Mouse (Mus musculus) 416B (cell line): Measurements from ENCODE around the gene Ddx6.
"Not testable (repeated sequence)": the region's sequence is repeated elsewhere in the genome, so short reads cannot be mapped to it uniquely, and the experiment has no call there.

Experiments used
- DNase-seq: peaks from one replicate; pipeline ENCODE4 v3.0.0; 2011; ENCODE audit warnings: low read depth

Ddx6 gene

GRCm38 (mm10) chr9:44593886-44594285, 10.8 kb upstream of the Ddx6 start:
- no peak for DNase-seq

GRCm38 (mm10) chr9:44594901-44595536, 9.7 kb upstream of the Ddx6 start:
- DNase-seq: no peak

DNA sequence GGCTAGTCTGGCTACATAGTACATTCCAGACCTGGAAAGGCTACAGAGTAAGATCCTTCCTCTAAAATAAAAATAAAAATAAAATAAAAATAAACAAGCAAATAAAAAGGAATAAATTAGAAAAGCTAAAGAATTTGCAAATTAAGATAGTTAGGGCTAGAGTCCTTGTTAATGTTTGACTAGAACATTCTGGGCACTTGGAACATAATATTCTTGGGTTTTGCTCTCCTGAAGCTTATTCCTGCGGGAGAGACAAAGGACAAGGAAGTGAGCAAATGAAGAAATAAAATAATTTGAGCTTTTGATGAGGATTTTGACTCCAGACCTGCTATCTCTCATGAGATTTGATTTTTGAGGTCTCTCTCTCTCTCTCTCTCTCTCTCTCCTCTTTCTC, 9.2 kb upstream of the Ddx6 start:
- no peak for DNase-seq

DNA sequence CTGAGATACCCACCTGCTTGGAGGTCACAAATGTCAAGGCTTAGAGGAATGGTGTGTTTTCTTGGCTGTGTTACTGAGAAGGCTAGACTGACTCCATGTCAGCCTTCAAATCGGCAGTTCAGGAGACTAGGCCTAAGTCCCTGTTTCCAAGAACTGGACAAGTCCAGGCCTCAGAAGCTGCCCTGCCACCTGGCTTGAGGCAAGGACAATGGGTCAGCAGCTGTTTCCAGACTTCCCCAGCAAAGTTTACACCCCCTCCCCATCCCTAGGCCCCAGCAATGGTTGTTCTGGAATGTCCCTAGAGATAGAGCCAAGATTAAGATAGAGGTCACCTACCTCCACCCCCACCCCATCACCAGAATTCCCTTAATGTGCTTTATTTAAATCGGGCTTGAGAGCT, 7.0 kb upstream of the Ddx6 start:
- DNase-seq: no peak

GRCm38 (mm10) chr9:44598899-44599495, 5.7 kb upstream of the Ddx6 start:
- no peak for DNase-seq

DNA sequence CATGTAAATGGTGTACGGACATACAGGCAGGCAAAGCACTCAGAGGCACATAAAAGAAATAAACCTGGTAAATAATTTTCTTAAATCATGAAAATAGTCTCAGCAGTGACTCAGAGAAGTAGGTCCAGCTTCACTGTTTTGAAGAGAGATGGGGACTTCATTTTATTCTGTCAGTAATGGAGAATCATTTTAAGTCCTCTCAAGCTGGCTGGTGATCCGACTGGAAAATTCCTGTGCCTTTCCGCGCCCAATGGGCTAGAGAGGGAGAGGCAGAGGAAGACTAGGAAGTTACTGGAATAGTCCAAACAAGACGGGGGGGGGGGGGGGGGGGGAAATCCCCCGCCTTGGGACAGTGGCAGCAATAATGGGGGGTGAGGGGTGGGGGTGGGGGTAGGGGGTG, 5.1 kb upstream of the Ddx6 start:
- DNase-seq: no peak

DNA sequence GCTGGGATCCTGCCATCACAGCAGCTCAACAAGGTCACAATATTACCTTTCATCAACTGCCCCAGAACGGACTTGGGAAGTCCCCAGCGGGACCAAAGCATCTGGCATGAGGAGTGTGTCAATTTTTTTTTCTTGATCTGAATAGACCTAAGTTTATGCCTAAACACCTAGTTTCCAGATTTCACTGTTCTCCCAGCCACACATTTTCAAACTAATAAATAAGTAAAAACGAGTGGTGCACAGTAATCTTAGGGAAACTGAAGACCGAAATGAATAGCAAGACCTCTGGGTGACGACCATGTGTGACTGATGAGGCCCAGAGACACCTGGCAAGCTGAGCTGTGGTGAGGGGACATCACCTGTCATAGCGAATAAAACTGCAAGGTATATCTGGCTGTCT, 3.9 kb upstream of the Ddx6 start:
- no peak for DNase-seq

DNA sequence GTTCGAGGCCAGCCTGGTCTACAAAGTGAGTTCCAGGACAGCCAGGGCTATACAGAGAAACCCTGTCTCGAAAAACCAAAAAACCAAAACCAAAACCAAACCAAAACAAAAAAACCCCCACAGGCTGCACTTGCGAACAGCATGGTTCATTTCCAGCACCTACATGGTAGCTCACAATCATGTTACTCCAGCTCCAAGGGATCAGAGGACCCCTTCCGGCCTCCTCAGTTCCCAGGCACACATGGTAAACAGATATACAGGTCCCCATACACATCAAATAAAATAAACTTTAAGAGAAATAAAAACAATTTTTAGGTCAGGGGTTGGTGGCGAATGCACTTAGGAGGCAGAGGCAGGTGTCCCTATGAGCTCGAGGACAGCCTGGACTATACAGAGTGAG, 1.9 kb upstream of the Ddx6 start:
- DNase-seq: peak; percentile 25

DNA sequence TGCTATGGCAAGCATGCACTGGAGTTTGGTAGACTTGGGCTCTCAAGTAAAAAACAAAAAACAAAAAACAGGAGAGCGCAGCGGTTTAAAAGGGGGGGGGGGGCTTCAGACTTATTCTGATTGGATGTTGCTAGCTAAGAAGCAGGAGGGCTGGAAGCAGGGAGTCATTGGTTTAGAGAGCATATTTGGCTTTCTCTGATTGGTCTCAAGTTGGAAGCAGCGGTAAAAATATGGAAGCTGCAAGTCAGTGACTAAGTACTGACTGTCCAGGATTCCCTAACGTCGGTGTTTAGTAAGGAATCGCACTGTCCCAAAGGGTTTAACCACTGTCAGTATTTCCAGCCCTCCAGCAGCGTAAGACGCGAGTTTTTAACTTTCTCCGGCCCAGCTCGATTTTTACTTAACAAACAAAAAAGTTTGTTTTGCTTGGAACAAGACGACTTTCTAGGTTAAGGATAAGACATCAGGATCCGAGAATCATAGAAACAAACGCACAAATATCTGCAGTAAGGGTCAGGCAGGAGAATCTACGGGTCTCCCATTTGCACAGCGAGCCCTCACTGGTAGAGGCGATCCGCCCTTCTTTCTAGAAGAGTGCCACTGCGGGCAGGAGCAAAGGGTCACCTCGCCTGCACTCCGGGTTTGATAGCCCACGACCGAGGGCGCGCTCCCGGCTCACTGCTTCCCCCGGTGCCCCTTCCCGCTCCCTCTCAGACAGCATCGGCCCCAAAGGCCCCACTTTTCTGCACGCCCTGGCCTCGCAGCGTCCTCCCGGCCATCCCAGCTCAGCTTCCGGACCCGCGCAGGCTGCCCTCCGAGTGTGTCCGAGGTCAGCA, 1.0 kb upstream of the Ddx6 start:
- peak; percentile 97 for DNase-seq

GRCm38 (mm10) chr9:44604290-44604778, 358 bp upstream of the Ddx6 start:
- DNase-seq: peak; percentile 75

- peak; percentile 70 for DNase-seq
Observed at GRCm38 (mm10) chr9:44605616-44606165, 999 bp downstream of the Ddx6 start.

DNA sequence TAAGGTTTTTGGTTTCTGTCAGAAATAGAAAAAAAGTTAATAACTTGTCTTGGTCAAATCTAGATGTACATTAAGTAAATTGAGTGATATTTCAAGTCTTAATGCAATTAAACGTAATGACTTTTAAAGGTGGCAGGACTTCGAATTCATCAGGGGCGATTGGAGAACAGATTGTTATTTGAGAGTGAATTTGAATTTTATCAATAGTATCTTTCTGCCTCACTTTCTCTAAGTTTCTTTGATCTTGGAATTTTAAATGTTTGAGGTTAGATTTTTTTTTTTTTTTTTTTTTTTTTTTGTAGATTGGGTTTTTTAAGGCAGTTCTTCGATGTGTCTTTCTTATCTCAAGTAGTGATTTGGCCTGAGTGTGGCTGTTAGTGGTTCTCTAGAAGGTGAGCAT, 2.0 kb downstream of the Ddx6 start:
- DNase-seq: no peak

- DNase-seq: no peak
Observed at GRCm38 (mm10) chr9:44607306-44607705, 2.6 kb downstream of the Ddx6 start.

DNA sequence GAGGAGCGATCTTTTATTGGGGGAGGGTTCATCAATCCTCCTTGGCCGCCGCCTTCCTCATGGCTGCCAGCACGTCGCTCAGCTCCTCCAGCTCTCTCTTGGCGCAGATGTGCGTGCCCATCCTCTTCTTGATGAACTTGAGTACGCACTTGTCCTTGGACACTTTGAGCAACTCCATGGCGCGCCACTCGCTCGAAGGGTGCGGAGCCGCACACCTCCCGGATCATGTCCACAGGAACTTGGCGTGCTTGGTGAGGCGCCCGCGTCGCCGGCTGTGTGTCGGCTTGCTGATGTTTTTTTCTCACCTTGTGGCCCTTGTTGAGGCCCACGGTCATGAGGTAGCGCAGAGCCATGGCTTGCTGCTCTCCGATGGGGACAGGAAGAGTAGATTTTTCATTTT, 5.7 kb downstream of the Ddx6 start:
- DNase-seq: no peak

GRCm38 (mm10) chr9:44613081-44613480, 8.4 kb downstream of the Ddx6 start:
- not testable (repeated sequence) for DNase-seq

- DNase-seq: no peak
Observed at GRCm38 (mm10) chr9:44621114-44621513, 16.4 kb downstream of the Ddx6 start.

DNA sequence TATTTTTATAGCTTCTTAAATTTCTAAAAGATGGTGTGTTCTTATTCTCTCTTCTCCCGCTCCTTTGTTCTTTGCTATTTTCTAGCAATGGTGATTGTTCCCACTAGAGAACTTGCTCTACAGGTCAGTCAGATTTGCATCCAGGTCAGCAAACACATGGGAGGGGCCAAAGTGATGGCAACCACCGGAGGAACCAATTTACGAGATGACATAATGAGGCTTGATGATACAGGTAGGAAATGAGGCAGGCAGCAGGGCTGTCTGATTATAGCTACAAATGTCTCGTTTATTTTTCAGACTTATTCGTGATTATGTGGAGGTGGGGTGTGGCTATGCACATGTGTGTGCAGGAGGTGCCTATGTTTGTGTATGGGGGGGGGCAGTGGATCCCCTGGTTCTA, 19.7 kb downstream of the Ddx6 start:
- DNase-seq: no peak

DNA sequence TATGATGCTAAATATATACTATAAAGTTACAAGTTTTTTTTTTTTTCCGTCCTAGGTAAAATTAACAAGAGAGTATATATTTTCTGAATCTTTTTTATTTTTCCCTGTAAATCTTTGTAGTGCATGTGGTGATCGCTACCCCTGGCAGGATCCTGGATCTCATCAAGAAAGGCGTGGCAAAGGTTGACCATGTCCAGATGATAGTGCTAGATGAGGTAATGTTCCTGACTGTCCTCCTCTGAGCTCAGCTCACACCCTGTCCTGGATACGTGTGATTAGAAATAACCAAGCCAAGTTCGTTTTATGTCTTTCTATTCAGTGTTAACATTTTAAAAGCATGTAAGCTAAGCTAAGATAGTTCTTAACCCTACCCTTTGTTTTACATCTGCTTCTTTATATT, 21.6 kb downstream of the Ddx6 start:
- no peak for DNase-seq

GRCm38 (mm10) chr9:44637551-44638169, 33.0 kb downstream of the Ddx6 start:
- peak; percentile 24 for DNase-seq

- DNase-seq: not testable (repeated sequence)
Observed at GRCm38 (mm10) chr9:44638726-44639125, 34.0 kb downstream of the Ddx6 start.

GRCm38 (mm10) chr9:44640028-44640427, 35.3 kb downstream of the Ddx6 start:
- not testable (repeated sequence) for DNase-seq

DNA sequence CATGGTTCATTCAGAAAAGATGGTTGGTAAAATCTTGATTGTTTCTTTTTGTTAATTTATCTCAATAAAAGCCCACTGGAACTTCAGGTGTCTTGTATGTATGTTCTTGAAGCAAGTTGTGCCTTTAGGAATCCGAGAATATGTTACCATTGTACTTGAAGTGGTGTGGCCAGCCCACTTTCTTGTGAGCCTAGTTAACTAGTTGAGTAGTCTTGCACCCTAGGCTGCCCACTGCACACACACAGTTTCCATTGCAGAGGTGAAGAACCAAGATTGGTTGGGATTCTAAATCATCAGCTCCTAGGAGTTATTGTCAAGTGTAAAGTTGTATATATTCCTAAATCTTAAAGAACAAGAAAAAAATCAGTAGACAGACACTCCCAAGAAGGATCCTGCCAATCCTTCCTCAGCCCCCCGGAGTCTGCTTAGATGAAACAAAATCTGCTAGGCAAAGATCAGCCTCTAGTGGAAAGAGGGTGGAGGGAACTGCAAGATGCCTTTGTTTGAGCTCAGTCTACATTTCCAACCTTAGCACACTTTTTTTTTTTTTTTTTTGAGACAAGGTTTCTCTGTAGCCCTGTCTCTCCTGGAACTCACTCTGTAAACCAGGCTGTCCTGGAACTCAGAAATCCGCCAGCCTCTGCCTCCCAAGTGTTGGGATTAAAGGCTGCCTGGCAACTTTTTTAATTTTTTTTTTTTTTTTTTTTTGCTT, 36.1 kb downstream of the Ddx6 start:
- DNase-seq: peak; percentile 34
